Mouse (Mus musculus) liver, embryonic 14.5 days (tissue): ENCODE results near the gene Bdkrb2. TPM values are rescaled to one million over a fixed set of nuclear protein-coding genes. Genes with fewer than 3 reads are reported as not detected.

Experiments used
- ATAC-seq: fragments of 200-750 bp; cut with Nextera tagmentation; 2 replicates; pipeline ENCODE4 v1.8.0; 2017; ENCODE audit warnings: moderate number of reproducible peaks, mild to moderate bottlenecking, moderate library complexity; ENCODE audit not compliant: insufficient read depth
- DNase-seq, 3 experiments: peaks; one replicate each; pipeline ENCODE4 v3.0.0-alpha.2; 2012 to 2013; ENCODE audit warnings: low read depth in 3 of 3, low spot score in 3 of 3
- H3K27ac ChIP-seq: fragments of 300-500 bp; sonication (generic); 2 replicates; pipeline ENCODE4 v1.5.1; 2014; ENCODE audit warnings: moderate library complexity, mild to moderate bottlenecking, control low read depth, inconsistent platforms
- H3K27me3 ChIP-seq: fragments of 300-500 bp; sonication (generic); 2 replicates; pipeline ENCODE4 v1.6.1; 2014; ENCODE audit warnings: mild to moderate bottlenecking, low read length, moderate library complexity; ENCODE audit not compliant: control insufficient read depth, insufficient read depth
- H3K36me3 ChIP-seq: fragments of 300-500 bp; sonication (generic); replicated peaks from 2 replicates; pipeline ENCODE4 v1.6.1; 2014; ENCODE audit warnings: low read depth; ENCODE audit not compliant: control insufficient read depth, insufficient read depth
- H3K4me1 ChIP-seq, 2 experiments: fragments of 200-500 bp in 1 of 2; fragments of 300-500 bp in 1 of 2; sonication (generic) in 1 of 2; replicated peaks; 2 replicates each; pipeline ENCODE4 v1.6.1; 2012 to 2014; ENCODE audit warnings: antibody characterized with exemption in 1 of 2, inconsistent platforms in 1 of 2, low read length in 1 of 2; ENCODE audit not compliant: control insufficient read depth in 2 of 2, insufficient read depth in 2 of 2
- H3K4me2 ChIP-seq: fragments of 300-500 bp; sonication (generic); 2 replicates; pipeline ENCODE4 v1.6.1; 2014; ENCODE audit warnings: low read depth, mild to moderate bottlenecking, control low read depth, moderate library complexity
- H3K4me3 ChIP-seq, 2 experiments: fragments of 200-500 bp in 1 of 2; fragments of 300-500 bp in 1 of 2; sonication (generic) in 1 of 2; 2 replicates each; pipeline ENCODE4 v1.5.1; 2012 to 2014; ENCODE audit warnings: low read depth in 2 of 2, low read length in 2 of 2, mild to moderate bottlenecking in 2 of 2, control low read depth in 1 of 2, inconsistent platforms in 1 of 2, moderate library complexity in 1 of 2; ENCODE audit not compliant: insufficient read depth in 1 of 2
- H3K9ac ChIP-seq: fragments of 300-500 bp; sonication (generic); replicated peaks from 2 replicates; pipeline ENCODE4 v1.6.1; 2014; ENCODE audit warnings: mild to moderate bottlenecking, control low read depth, moderate library complexity
- H3K9me3 ChIP-seq: fragments of 300-500 bp; sonication (generic); 2 replicates; pipeline ENCODE4 v1.6.1; 2016; ENCODE audit warnings: low read length, mixed read lengths; ENCODE audit not compliant: control insufficient read depth
- CTCF ChIP-seq: IDR thresholded peaks from 2 replicates; pipeline ENCODE4 v1.5.1; 2016; ENCODE audit warnings: antibody characterized with exemption, low read depth, control low read depth
- EP300 ChIP-seq: IDR thresholded peaks from 2 replicates; pipeline ENCODE4 v1.6.1; 2016; ENCODE audit warnings: antibody characterized with exemption, low read depth
- WGBS: fragments of 180-500 bp; shearing (Covaris S2); extraction: QIAGEN DNeasy Blood & Tissue Kit; methylation state at CpG from one replicate; pipeline ENCODE4 v1.1.7; 2014; ENCODE audit not compliant: insufficient replicate concordance; 5-methylcytosine and 5-hydroxymethylcytosine counted together
- polyA plus RNA-seq, 2 experiments: library from polyadenylated mRNA; depleted of rRNA in 1 of 2; stranded (reverse) in 1 of 2; unstranded in 1 of 2; fragments of >200 nt; fragmentation: Nextera tagmentation in 1 of 2; extraction: Ambion mirVana in 1 of 2; gene quantifications; 2 replicates each; pipeline versions ENCODE4 v1.2.1 to v1.2.3; 2012 to 2014

Bdkrb2 gene
- polyA plus RNA-seq, 2 experiments, result not detected

- no peak overlapping the region for H3K27ac ChIP-seq
- H3K4me2 ChIP-seq, result no peak overlapping the region
- TF ChIP-seq CTCF (no peak), EP300 (no peak)
- H3K36me3 ChIP-seq, result peaks cover 38% of the 10 kb centered on the region
- DNase-seq (no peak), ATAC-seq (no peak)
- H3K4me1 ChIP-seq, result no peaks in the 10 kb centered on the region
- no peak overlapping the region for H3K4me3 ChIP-seq
- H3K9me3 ChIP-seq, result no peaks in the 10 kb centered on the region
- WGBS, result 86% methylated on average over 7 of the region's 7 CpGs
- H3K27me3 ChIP-seq, result no peaks in the 10 kb centered on the region
- no peak overlapping the region for H3K9ac ChIP-seq
Measured at GRCm38 (mm10) chr12:105622048-105622447, 59.0 kb downstream of the Bdkrb2 start.

GRCm38 (mm10) chr12:105622981-105623539 lies 60.0 kb downstream of the Bdkrb2 start:
- no peak overlapping the region for H3K27ac ChIP-seq
- no peaks in the 10 kb centered on the region for H3K4me1 ChIP-seq
- TF ChIP-seq CTCF (no peak), EP300 (no peak)
- DNase-seq (no peak), ATAC-seq (no peak)
- H3K27me3 ChIP-seq, result no peaks in the 10 kb centered on the region
- H3K4me3 ChIP-seq, result no peak overlapping the region
- no peaks in the 10 kb centered on the region for H3K9me3 ChIP-seq
- no peak overlapping the region for H3K9ac ChIP-seq
- WGBS, result 86% methylated on average over 12 of the region's 12 CpGs
- H3K36me3 ChIP-seq, result peaks cover 38% of the 10 kb centered on the region
- no peak overlapping the region for H3K4me2 ChIP-seq

GRCm38 (mm10) chr12:105625798-105626197 lies 62.8 kb downstream of the Bdkrb2 start:
- DNase-seq (no peak), ATAC-seq (no peak)
- WGBS, result 78% methylated on average over 7 of the region's 7 CpGs
- no peak overlapping the region for H3K4me3 ChIP-seq
- no peak for TF ChIP-seq EP300
- TF ChIP-seq CTCF, result no peak
- H3K27ac ChIP-seq, result no peak overlapping the region
- H3K27me3 ChIP-seq, result no peaks in the 10 kb centered on the region
- H3K4me2 ChIP-seq, result no peak overlapping the region
- no peaks in the 10 kb centered on the region for H3K9me3 ChIP-seq
- peaks cover 33% of the 10 kb centered on the region for H3K36me3 ChIP-seq
- H3K4me1 ChIP-seq, result no peaks in the 10 kb centered on the region
- H3K9ac ChIP-seq, result no peak overlapping the region

- H3K27me3 ChIP-seq, result no peaks in the 10 kb centered on the region
- no peaks in the 10 kb centered on the region for H3K9me3 ChIP-seq
- H3K27ac ChIP-seq, result no peak overlapping the region
- H3K4me2 ChIP-seq, result no peak overlapping the region
- peaks cover 59% of the 10 kb centered on the region for H3K36me3 ChIP-seq
- H3K4me3 ChIP-seq, result no peak overlapping the region
- WGBS, result 84% methylated on average over 13 of the region's 13 CpGs
- DNase-seq (no peak), ATAC-seq (no peak)
- no peaks in the 10 kb centered on the region for H3K4me1 ChIP-seq
- TF ChIP-seq CTCF (no peak), EP300 (no peak)
- no peak overlapping the region for H3K9ac ChIP-seq
Measured at GRCm38 (mm10) chr12:105634374-105635067, 71.5 kb downstream of the Bdkrb2 start.

GRCm38 (mm10) chr12:105636551-105636950 lies 73.5 kb downstream of the Bdkrb2 start:
- 86% methylated on average over 9 of the region's 9 CpGs for WGBS
- Histone ChIP-seq H3K9me3 (no peaks in the 10 kb centered on the region), H3K4me2 (no peak overlapping the region), H3K4me3 (no peak overlapping the region), H3K27ac (no peak overlapping the region), H3K36me3 (peaks cover 77% of the 10 kb centered on the region), H3K9ac (no peak overlapping the region), H3K4me1 (no peaks in the 10 kb centered on the region), H3K27me3 (no peaks in the 10 kb centered on the region)
- ATAC-seq (no peak), DNase-seq (no peak)
- TF ChIP-seq CTCF (no peak), EP300 (no peak)
